Mouse (Mus musculus) ovary, postnatal 10 days (tissue): ENCODE data around the gene Ctnnbip1.
A peak's percentile ranks its signal among the peaks of the same experiment; 100 is the strongest.
"Not testable (repeated sequence)": the region's sequence is repeated elsewhere in the genome, so short reads cannot be mapped to it uniquely, and the experiment has no call there.

Experiments
- DNase-seq: peaks from one replicate; pipeline ENCODE4 v3.0.0; 2022; ENCODE audit warnings: low spot score

Gene Ctnnbip1

DNA sequence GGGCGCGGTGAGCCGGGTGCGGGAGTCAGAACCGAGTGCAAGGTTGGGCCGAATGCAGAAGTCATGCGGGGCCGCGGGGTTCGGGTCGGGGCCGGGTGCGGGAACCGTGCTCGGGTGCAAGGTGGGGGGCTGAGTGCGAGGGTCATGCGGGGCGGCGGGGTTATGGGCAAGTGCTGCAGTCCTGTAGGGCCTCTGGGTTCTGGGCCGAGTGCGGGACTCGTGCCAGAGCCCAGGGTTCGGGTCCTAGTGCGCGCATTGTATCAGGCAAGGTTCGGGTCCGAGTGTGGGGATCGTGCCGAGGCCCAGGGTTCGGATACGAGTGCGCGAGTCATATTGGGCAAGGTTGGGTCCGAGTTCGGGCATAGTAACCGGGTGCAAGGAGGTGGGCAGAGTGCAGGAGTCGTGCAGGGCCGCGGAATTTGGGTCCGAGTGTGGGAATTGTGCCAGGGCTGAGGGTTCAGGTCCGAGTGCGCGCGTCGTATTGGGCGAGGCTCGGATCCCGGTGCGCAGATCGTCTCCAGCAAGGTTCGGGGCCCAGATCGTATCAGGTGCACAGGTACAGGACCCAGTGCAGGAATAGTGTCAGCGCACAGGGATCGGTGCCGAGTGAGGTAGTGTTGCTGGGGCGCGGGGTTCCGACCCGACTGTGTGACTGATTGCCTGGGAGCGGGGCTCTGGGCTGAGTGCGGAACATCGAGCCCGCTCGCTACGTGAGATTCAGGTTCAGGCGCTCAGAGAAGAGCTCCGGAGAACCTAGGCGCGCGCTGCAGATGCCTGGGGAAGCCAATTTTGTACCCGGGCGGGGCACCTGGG lies 69.0 kb downstream of the Ctnnbip1 start:
- peak; percentile 29 for DNase-seq

DNA sequence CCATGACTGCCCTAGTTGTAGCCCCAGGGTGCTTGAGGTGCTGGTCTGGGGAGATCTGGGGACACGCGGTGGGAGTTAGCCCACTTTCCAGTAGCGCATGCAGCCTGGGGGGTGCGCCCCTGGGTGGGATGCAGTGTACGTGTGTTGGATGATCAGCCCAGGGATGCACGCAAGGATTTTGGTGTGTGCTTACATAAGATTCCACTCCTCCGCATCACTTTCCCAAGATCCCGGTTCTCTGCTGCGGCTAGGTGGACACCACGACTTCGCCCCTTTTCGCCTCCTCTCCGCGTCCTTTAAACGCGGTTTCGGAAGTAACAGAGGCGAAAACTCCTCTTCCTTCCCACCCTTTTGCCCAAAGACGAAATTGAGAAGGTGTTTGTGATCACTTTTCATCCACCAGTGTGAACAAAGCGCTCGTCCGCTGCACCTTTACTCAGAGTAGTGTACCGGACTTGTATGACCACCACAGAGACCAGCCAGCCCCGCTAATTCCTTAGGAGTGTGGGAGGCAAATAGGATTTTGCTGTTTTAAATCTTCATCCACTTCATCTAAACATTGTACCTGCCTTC lies 69.6 kb downstream of the Ctnnbip1 start:
- DNase-seq: no peak

DNA sequence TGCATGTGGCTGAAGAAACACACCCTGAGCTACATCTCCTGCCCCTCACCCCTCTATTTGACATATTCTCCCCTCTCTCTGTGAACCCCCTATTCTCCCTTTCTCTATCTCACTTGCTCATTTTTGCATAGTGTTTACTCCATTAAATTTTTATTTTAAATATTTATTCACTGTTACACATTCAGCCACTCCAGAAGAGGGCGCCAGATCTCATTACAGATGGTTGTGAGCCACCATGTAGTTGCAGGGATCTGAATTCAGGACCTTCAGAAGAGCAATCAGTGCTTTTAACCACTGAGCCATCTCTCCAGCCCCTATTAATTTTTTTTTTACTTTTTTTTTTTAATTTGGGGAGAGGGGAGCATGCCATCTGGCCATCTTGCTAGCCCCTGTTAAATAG lies 72.2 kb downstream of the Ctnnbip1 start:
- DNase-seq: no peak

DNA sequence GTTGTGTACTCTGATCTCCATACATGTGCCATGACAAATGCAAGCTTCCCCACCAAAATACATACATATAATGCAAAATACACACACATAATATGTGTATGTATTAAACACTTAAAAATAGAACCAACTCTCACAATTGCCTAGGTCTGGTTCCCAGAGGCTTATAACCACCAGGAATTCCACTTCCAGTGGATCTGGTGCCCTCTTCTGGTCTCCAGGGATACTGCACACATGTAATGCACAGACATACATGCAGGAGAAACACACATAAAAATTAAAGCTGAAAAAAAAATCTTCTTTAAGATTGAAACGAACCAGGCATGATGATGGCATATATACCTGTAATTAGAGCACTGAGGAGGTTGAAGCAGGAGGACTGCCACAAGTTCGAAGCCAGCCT lies 73.5 kb downstream of the Ctnnbip1 start:
- no peak for DNase-seq

DNA sequence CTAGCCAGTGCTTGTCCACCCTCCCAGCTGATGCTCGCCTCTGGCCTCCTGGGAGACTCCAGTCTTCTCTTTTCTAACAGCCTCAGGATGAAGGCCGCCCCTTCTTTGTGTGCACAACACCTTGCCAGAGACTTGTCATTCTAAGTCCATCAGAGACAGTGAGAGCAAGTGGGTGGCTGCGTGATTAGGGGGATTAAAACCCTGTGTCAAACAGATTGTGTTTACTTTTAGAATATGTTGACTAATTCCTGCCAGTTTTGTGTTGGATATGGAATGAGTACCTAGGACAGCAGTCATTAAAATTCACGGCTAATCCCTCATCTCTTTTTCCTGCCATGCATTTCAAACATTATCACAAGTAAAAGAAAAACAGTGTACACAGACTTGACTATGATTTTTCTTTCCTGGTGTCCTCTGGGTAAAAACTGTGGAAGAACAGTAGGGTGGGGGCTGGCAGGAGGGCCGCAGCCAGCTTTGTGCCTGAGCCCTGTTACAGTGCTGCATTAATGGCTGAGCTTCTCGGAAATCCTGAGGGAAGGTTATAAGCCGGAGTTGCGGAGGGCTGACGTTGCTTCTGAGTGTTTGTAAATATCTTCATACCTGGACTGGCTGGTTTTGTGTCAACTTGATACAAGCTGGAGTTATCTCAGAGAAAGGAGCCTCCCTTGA lies 77.0 kb downstream of the Ctnnbip1 start:
- no peak for DNase-seq

DNA sequence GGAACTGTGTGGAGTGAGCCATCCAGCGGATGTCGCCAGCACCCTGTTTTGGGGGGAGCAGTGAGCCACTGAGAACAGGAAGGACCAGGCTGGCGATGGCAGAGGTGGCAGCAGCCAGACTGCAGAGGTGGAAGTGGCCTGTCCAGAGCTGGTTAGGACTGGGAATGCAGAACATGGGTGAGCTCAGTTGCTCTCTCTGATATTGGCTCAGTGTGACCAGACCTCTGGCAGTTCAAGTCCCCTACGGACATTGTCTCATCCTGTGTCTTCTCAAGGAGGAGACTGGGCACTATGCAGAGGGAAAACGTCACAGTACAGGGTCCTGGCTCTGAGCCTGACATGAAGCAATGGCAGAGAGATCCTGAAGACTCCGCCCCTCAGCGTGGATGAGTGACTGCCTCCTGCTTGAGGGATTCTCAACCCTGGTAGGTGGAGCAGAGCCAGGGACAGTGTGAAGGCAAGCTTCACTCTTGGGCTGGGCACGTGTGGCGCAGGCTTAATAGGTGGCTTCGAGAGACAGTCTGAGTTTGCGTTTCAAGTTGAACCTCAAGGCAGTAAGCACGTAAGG lies 79.7 kb downstream of the Ctnnbip1 start:
- DNase-seq: no peak

DNA sequence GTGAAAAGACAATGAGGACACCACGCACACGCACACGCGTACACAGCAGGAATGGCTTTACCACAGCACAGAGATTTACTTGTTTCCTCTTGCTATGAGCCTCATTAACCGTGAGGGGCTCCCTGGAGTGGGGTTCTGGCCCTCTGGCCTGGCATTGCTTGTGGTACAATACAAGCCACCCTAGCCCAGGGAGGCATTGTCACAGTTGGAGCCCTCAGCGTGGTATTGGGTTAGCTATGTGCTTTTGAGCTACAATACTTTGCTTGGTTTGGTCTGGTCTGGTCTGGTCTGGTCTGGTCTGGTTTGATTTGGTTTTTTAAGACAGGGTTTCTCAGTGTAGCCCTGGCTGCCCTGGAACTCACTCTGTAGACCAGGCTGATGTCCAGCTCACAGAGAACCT lies 81.5 kb downstream of the Ctnnbip1 start:
- DNase-seq: no peak

DNA sequence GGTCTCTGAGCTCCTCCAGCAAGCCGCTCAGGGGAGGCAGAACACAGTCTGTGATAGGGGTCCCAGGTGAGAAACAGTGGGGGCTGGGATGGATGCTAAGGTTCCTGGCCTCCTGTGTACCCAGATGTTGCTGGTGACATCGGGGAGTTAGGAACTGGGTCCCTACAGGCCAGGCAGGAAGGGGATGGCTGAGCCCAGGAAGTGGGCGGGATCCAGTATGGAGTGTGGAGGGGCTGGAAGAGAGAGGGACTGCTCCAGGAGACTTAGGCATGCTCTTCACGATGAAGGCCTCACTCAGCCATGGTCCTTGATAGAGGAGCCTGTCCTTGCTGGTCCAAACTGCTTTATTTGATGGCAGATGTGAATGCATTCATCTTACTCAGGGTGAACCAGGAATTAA lies 82.1 kb downstream of the Ctnnbip1 start:
- no peak for DNase-seq

DNA sequence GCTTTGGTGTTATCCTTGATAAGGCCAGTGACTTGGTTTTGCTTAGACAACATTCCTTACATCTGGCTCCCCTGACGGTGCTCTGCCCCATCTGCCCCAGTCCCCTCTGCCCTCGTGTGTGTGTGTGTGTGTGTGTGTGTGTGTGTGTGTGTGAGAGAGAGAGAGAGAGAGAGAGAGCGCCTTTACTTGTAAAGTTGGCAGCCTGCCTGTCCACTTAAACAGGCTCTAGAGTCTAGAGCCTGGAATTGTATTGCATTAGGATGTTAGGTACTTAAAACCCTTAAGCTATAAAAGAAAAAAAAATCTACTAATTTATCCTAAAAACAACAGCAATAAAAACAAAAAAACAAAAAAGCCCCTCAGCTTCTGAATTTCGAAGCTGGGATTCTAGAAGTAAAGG lies 83.4 kb downstream of the Ctnnbip1 start:
- DNase-seq: no peak

DNA sequence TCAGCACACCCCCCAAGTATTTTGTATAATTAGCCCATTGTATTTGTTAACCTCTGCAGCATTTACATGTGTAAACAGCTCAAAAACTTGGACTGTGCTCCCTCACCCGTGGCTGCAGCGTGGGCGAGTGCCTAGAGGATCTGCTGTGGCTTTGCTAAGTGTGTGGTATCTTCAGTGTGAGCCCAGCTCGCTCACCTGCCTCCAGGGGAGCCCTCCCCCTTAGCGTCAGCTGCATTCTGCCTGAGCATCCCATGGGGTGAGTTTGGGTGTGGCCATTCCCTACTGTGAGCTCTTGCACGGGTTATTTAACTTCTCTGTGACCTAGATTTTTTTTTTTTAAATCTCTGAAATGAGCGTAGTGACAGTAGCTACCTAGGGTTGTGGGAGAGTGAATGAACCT lies 84.2 kb downstream of the Ctnnbip1 start:
- no peak for DNase-seq

DNA sequence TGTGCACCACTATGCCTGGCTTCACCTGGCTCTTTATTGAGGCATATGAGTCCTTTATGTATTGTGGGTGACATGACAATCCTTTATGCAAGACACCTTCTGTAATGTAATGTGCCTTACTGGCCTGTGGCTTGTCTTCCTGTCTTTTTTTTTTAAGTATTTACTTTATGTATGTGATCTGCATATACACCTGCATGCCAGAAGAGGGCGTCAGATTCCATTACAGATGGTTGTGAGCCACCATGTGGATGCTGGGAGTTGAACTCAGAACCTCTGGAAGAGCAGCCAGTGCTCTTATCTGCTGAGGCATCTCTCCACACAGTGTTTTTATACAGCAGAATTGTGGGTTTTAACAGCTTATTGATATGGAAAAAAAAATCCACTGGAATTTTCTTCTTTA lies 85.8 kb downstream of the Ctnnbip1 start:
- no peak for DNase-seq

DNA sequence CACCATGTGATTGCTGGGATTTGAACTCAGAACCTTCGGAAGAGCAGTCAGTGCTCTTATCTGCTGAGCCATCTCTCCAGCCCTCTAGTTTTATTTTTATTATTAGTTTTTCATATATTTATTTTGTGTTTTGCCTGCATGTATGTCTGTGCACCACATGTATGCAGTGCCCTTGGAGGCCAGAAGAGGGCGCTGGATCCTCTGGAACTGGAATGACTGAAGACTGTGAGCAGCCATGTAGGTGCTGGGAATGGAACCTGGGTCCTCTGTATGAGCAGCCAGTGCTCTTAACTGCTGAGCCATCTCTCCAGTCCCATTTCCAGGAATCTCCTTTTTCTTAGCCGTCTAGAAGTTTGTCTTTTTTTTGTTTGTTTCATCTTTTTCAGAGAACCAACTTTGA lies 86.5 kb downstream of the Ctnnbip1 start:
- DNase-seq: no peak

DNA sequence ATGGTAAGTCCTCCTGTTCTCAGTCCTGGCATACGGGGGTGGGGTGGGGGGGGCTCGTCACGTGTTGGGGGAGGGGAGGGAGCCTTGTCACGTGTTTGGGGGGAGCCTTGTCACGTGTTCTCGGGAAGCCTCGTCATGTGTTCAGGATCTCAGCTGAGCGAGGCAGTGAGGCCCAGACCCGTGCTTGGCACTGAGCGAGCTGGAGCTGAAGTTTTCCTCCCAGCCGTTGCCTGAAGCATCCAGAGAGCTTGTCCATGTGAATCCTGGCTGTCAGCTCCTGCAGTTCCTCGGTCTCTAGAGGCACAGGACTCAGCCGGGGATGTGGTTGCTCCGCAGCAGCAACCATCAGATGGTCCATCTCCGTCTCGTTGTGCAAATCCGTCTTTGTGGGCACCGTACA lies 88.0 kb downstream of the Ctnnbip1 start:
- no peak for DNase-seq

DNA sequence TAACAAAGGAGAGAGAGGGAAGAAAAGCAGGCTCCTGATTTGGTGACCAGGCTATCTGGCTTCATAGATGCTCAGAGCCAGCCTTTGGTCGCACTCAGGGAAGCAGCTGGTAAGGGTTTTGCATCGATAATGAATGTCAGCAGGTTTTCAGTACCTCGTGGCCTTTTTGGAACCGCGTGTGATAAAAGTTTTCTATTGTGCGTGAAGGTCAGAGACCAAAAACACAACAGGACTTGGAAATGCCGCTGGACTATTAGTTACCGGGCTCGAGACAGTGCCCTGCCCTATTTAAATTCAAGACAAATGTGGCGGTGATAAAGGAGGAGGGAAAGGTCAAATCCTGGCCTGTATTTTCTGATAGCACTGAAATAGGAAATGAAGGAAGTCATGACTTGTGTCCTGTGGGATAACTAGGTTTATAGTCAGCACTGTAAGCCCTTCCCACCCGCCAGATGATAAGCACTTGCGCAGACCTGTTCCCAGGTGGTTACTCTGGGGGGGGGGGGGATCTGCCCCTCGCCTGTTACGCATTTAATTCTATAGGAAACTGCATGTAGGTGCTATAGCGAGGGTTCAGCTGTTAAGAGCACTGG lies 88.8 kb downstream of the Ctnnbip1 start:
- DNase-seq: no peak

DNA sequence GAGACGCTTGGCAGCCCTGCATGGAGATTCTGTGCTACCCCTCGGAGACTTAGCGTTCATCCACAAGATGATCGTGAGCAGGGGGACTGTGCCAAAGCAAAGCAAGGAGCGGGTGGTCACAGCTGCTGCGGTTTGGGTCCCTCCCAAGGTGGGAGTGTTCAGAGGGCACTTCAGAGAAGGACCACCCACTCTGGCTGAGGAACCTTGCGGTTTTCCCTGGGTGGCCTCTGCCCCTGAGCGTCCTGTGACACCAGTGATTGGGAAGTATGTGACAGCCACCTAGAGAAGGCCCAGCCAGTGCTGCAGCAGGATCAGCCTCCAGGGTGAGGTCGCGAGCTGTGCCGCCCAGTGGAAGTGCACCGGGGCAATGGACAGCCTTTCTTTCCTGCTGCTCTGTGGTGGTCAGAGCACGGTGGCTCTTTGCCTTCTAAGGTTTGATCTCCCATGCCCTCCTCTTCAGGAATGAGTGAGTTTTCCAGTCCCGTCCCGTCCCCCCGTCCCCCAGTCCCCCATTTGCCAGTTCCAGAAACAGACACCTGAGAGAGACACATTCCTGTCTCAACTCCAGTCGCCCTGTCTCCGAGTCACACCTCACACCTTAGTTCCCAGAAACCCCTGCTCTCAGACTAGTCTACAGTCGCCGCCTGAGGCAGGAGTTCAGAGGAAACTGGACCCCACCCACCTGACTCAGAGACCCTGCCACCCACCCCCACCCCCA lies 89.7 kb downstream of the Ctnnbip1 start:
- DNase-seq: no peak

DNA sequence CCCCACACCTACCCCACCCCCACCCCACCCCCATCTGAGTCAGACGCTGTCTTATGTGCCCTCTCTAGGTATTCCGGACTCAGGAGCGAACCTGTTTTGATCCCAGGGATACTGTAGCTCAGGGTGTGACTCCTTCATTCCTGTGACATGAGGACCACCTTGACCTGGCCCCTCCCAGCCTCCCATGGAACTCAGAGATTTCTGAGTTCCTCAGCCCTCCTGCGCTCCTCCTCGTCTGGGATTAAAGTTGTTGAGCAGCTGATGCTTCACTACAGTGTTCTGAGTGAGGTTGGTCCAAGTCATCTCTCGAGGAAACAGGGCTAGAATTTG lies 90.2 kb downstream of the Ctnnbip1 start:
- DNase-seq: no peak

DNA sequence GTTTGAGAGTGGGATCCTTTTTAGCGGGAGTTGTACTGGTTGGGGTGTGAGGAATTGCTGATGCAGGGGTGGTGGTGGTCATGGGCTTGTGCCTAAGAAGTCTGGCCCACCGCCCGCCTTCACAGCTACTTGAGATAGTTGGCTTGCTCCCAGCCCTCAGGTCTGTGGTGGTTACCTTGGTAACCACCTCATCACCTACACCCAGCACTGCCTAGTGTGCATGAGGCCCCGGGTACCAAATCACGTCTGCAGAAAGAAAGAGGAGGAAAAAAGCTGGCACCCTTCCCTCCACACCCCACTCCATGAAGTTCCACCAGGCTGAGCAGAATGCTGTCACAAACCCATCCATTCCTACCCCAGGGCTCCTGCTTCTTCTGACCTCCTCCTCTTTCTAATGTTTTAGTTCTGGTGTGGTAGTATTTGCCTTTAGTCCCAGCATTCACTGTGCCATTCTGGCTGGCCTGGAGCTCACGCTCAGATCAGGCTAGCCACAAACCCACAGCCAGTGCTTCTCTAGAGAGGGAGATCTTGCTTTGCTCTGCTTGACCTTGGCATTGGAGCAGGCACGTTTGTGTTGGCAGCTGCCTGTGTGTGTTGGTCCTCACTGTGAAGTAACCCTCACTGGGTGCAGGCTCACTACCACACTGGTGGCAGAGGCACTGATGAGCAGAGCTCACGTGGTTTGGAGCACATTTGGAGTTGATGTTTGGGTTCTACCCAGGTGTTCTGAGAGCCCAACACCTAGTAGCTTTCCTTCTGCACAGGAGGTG lies 91.4 kb downstream of the Ctnnbip1 start:
- no peak for DNase-seq

DNA sequence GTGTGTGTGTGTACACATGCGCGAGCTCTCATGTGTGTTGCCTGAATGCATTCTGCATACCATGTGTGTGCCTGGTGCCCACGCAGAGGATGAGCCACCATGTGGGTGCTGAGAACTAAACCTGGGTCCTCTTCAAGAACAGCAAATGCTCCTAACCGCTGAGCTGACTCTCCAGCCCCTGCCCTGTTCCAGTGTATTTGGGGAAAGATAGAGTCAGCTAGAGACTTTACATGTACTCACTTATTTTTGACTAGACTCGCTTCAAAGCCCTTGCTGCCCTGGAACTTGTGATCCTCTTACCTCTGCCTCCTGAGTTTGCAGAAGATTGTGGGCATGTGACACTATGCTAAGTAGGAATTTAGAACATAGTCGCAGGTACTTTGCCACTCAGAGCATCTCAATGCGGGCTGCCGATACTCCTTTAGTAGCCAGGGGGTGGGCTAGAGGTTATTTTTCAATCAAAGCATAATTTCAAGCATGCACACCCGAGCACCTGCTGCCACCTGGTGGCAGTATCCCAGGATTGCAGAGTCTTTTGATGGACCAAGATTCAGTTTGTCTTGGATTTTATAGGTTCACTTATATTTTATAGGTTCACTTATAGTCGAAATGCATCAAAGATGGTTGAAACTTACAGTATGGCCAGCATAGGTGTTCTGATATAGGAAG lies 93.5 kb downstream of the Ctnnbip1 start:
- peak; percentile 17 for DNase-seq

DNA sequence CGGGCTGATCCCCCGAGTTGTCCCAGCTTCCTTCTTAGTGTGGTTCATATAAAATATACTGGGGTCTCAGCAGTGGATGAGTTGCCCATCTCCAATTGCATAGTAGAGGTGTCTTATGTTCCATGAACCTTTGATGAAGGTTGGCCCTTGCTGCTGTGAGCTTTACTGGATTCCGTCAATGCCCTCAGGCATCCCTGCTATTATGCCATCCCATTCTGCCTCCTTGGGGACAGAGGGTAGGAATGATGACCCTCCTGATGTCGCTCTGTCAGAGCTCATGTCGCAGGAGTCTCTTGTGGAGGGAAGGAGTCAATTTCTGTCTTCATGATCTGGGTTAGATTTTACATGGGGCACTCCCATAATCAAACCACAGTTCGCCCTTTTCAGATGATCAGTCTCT lies 95.5 kb downstream of the Ctnnbip1 start:
- not testable (repeated sequence) for DNase-seq

DNA sequence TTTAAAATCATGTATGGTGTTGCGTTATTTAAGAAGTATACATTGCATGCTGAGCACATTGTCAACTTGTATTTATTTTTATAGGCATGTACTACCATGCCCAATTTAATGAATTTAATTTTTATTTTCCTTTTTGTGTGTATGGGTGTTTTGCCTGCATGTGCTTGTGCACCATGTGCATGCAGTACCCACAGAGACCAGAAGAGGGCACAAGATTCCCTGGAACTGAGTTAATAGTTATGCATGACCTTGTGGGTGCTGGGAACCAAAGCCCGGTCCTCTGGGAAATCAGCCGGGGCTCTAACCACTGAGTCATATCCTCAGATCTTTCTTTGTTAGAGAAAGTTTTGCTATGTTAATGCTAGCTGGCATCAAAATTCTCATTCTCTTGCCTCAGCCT lies 96.8 kb downstream of the Ctnnbip1 start:
- DNase-seq: no peak
